Mouse (Mus musculus): ENCODE results near the gene Rhbdd1.
A peak's percentile ranks its signal among the peaks of the same experiment; 100 is the strongest.

Gene Rhbdd1

GRCm38 (mm10) chr1:82371636-82372428 lies 55.6 kb downstream of the Rhbdd1 start:
- no peak for DNase-seq

GRCm38 (mm10) chr1:82373924-82374323 lies 57.7 kb downstream of the Rhbdd1 start:
- DNase-seq, result no peak

- no peak for DNase-seq
Measured at GRCm38 (mm10) chr1:82374831-82375358, 58.6 kb downstream of the Rhbdd1 start.

- no peak for DNase-seq
Measured at GRCm38 (mm10) chr1:82375452-82375851, 59.2 kb downstream of the Rhbdd1 start.

GRCm38 (mm10) chr1:82381946-82382345 lies 65.7 kb downstream of the Rhbdd1 start:
- DNase-seq, result no peak

GRCm38 (mm10) chr1:82384106-82384505 lies 67.9 kb downstream of the Rhbdd1 start:
- DNase-seq, result no peak

GRCm38 (mm10) chr1:82385054-82385453 lies 68.8 kb downstream of the Rhbdd1 start:
- DNase-seq, result no peak

- no peak for DNase-seq
Measured at GRCm38 (mm10) chr1:82385827-82386230, 69.6 kb downstream of the Rhbdd1 start.

GRCm38 (mm10) chr1:82386814-82387771 lies 70.8 kb downstream of the Rhbdd1 start:
- DNase-seq, result no peak

GRCm38 (mm10) chr1:82389371-82389770 lies 73.1 kb downstream of the Rhbdd1 start:
- no peak for DNase-seq

GRCm38 (mm10) chr1:82395371-82395770 lies 79.1 kb downstream of the Rhbdd1 start:
- DNase-seq, result no peak

GRCm38 (mm10) chr1:82407786-82408185 lies 91.5 kb downstream of the Rhbdd1 start:
- no peak for DNase-seq

- DNase-seq, result no peak
Measured at GRCm38 (mm10) chr1:82409271-82409670, 93.0 kb downstream of the Rhbdd1 start.

- no peak for DNase-seq
Measured at GRCm38 (mm10) chr1:82410548-82410947, 94.3 kb downstream of the Rhbdd1 start.

GRCm38 (mm10) chr1:82411521-82411920 lies 95.3 kb downstream of the Rhbdd1 start:
- no peak for DNase-seq

GRCm38 (mm10) chr1:82412085-82412484 lies 95.8 kb downstream of the Rhbdd1 start:
- DNase-seq, result no peak

GRCm38 (mm10) chr1:82414434-82415045 lies 98.3 kb downstream of the Rhbdd1 start:
- DNase-seq, result no peak

- DNase-seq, result no peak
Measured at GRCm38 (mm10) chr1:82415641-82416040, 99.4 kb downstream of the Rhbdd1 start.

GRCm38 (mm10) chr1:82427729-82428128 lies 111.5 kb downstream of the Rhbdd1 start:
- no peak for DNase-seq

- no peak for DNase-seq
Measured at GRCm38 (mm10) chr1:82429061-82429460, 112.8 kb downstream of the Rhbdd1 start.

GRCm38 (mm10) chr1:82432919-82433648 lies 116.8 kb downstream of the Rhbdd1 start:
- DNase-seq, result peak; percentile 11

GRCm38 (mm10) chr1:82433649-82434005 lies 117.4 kb downstream of the Rhbdd1 start:
- DNase-seq, result no peak
